Mouse (Mus musculus): ENCODE data around the gene Pcgf2. TPM values are rescaled to one million over a fixed set of nuclear protein-coding genes. Genes with fewer than 3 reads are reported as not detected.
"Not testable (repeated sequence)": the region's sequence is repeated elsewhere in the genome, so short reads cannot be mapped to it uniquely, and the experiment has no call there.

Gene Pcgf2
- polyA plus RNA-seq, 1 experiment from 2014 or later, result 18.9 TPM

DNA sequence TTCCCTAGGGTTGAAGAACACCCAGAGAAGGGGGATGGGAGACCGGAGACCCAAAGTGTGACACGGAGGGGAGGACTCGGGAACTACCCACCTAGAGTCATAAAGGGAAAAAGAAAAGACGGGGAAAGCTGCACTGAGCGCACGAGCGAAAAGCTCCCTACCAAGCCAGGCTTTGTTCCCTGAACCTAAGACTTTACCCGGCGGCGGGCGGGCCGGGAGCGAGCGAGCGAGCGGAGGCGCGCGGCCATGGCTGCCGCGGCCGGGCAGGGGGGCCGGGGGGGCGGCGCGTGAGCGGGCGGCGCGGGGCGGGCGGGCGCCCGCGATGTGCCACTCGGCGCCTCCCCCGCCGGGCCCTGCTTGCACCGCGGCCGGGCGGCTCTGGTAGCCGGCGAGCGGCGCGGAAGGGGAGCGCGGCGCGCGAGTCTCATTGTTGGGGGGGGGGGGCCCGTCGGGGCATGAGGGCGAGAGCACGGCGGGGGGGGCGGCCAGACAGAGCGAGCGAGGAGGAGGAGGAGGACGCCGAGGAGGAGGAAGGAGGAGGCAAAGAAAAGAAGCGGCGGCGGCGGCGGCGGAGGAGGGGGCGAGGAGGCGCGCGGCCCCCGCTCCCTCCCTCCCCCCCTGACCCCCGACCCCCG lies 37.3 kb downstream of the Pcgf2 start, which contains the start of gene Mllt6:
Gene Mllt6 (plus strand): TSS at position 522 of the 635 bp plus-strand sequence.
- peaks cover 18% of the 10 kb centered on the region for H3K27me3 ChIP-seq
- peak within 1 kb of the TSS; percentile 83 for H3K27ac ChIP-seq (replicated peaks)
- H3K4me1 ChIP-seq (replicated peaks), result peaks cover 51% of the 10 kb centered on the region
- H3K36me3 ChIP-seq, result 0 out of 2 replicates have a peak, but pooled peaks cover 9% of the 10 kb centered on the region
- WGBS, result 0% methylated on average over 23 of the region's 76 CpGs
- peak within 1 kb of the TSS; percentile 72 for H3K9ac ChIP-seq
- peak within 1 kb of the TSS; percentile 90 for H3K4me3 ChIP-seq
- peak within 1 kb of the TSS; percentile 81 for H3K4me2 ChIP-seq
- ATAC-seq (ENCODE audit: low FRiP score, low read depth), result peak; percentile 72
- no peaks in the 10 kb centered on the region for H3K9me3 ChIP-seq

DNA sequence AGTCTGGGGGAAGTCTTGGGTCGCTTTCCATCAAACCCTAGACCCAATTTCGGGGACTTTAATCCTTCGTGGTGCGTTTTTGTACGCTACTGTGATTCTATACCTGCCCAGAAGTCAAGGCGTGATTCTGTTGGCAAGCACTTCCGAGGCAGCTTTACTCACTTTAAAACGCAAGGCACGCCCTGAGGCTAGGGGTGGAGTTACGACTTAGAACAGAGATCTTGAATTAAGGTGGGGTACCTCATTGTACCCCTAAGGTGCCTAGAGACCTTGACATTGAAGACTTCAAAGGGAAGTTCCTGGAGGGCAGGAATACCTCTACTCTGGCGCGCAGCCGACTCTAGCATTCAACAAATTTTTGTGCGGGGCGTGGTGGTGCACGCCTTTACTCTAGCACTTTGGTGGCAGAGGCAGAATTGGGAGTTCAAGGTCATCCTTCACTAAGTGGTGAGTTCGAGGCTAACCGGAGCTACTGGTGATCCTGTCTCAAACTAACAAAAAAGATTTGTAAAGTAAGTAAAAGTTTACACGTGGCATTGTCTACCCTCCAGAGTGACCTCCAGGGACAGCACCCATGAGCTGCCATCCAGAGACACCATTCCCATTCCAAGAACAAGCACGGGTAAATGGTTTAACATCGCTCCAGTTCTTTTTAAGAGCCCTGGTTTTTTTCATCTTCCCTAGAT lies 37.9 kb downstream of the Pcgf2 start:
- H3K27me3 ChIP-seq, result peaks cover 18% of the 10 kb centered on the region
- peak overlapping the region; percentile 72; the same call in 1 of the 2 replicates for H3K9ac ChIP-seq
- no peak for ATAC-seq (ENCODE audit: low FRiP score, low read depth)
- H3K4me2 ChIP-seq, result peak overlapping the region; percentile 81
- H3K9me3 ChIP-seq, result no peaks in the 10 kb centered on the region
- peaks cover 51% of the 10 kb centered on the region for H3K4me1 ChIP-seq (replicated peaks)
- H3K27ac ChIP-seq (replicated peaks), result no peak overlapping the region
- under 1% methylated on average over 21 of the region's 21 CpGs for WGBS
- 0 out of 2 replicates have a peak, but pooled peaks cover 9% of the 10 kb centered on the region for H3K36me3 ChIP-seq
- peak overlapping the region; percentile 90 for H3K4me3 ChIP-seq

DNA sequence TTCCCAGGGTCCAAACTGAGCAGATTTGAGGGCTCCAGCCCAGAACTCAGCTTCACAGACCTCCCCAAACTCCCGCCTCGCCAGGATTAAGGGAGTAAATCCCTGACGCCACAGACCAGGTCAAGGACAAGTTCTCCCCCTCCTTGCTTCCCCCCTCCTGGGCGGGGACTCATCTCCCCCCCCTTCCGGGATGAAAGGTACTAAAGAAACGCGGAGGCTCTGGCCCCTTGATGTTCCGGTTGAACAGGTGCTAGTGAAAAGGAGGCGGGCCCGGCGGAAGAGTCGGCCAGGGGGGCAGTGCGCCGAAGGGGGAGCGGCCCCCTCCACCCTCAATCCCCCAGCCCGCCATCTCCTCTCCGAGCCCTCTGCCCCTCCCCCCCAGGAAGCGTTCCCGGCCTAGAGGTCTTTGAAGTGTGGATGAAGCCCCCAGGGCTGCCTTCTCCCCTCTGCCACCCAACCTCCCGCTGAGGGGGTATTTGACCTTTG lies 38.6 kb downstream of the Pcgf2 start:
- WGBS, result under 1% methylated on average over 20 of the region's 20 CpGs
- H3K4me1 ChIP-seq (replicated peaks), result peaks cover 51% of the 10 kb centered on the region
- ATAC-seq (ENCODE audit: low FRiP score, low read depth), result no peak

DNA sequence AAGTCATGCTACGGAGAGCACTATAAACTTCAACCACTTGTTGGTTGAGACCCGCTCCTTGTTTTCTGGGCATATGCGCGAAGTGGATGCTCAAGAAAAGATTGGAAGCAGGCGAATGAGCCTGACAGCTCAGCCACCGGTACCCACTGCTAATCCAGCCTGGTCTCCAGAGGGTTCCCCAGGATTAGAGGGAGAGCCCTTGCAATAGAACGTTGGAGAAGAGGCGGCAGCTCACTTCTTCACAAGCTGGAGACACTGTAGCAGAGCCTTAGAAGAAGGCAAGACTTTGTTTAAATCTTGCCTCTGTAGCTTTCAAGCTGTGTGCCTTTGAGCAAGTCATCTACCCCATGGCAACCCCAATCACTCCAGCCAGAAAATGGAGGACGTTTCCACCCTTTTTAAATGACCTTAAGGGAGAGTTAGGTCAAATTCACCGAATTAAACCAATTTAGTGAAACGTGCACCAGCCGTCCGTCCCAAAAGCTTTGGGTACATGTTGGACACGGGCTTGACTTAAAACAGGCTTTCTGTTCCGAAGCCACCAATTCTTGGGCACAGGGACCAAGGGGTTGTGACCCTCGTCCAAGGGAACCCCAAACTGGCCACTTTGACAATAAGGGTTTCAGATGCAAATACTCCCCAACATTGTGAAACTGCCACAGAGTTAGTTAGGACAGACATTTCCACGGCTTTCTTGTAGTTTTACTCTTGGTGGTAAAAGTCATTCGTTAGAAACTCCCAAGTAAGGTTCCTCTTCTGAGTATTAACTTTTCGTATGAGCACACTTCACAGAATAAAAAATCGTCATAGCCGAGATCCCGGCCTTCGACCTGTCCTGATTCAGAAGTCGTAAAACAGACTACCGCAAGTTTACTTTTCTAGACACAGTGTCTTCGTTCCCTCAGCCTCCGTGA lies 39.3 kb downstream of the Pcgf2 start:
- Histone ChIP-seq H3K27me3 (peaks cover 18% of the 10 kb centered on the region), H3K4me1 (replicated peaks) (peaks cover 51% of the 10 kb centered on the region), H3K36me3 (0 out of 2 replicates have a peak, but pooled peaks cover under 1% of the 10 kb centered on the region), H3K9me3 (no peaks in the 10 kb centered on the region), H3K4me2 (peak overlapping the region; percentile 81), H3K4me3 (peak overlapping the region; percentile 90), H3K9ac (peak overlapping the region; percentile 75), H3K27ac (replicated peaks) (no peak overlapping the region)
- 2% methylated on average over 27 of the region's 27 CpGs for WGBS
- no peak for ATAC-seq (ENCODE audit: low FRiP score, low read depth)

More for the DNA sequence above, 38.6 kb downstream of the Pcgf2 start:
- H3K9ac ChIP-seq, result no peak overlapping the region
- H3K4me2 ChIP-seq, result peak overlapping the region; percentile 81
- H3K27ac ChIP-seq (replicated peaks), result no peak overlapping the region
- H3K27me3 ChIP-seq, result peaks cover 18% of the 10 kb centered on the region
- 0 out of 2 replicates have a peak, but pooled peaks cover 6% of the 10 kb centered on the region for H3K36me3 ChIP-seq
- H3K9me3 ChIP-seq, result no peaks in the 10 kb centered on the region
- H3K4me3 ChIP-seq, result peak overlapping the region; percentile 90

DNA sequence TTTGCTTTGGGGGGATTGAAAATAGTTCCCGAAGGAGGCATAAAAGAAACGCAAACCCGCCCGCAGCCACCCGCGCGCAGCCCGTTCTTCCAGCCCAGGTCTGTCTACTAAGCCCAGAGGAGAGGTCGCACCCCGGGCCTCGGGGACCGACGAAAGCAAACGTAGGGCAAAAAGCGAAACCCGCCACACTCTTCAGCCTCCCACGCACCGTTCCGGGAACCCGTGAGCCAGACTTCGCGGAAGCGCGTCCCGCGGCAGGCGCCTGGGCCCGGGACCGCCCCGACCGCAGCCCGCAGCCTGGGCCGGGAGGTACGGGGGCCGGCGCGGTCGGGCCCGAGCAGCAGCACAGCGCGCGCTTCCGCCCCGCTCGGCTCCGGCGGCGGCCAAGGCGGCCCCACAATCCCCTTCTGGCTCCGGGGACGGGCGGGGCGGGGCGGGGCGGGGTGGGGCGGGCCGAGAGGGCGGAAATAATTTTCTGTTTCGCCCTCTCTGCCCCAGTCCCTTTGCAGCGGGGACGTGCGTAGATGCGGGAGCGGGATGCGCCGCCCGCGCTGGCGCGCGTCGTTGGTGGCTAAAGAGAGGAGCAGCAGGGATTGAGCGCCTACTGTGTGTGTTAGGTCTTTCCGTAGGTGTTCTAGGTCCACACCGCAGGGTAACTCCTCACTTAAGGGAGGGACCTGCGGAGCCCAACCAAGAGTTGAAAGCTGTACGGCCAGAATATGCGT lies 40.1 kb downstream of the Pcgf2 start:
- peak overlapping the region; percentile 68 for H3K27ac ChIP-seq (replicated peaks)
- under 1% methylated on average over 73 of the region's 78 CpGs for WGBS
- no peaks in the 10 kb centered on the region for H3K36me3 ChIP-seq
- H3K4me1 ChIP-seq (replicated peaks), result peaks cover 45% of the 10 kb centered on the region
- H3K9ac ChIP-seq, result peak overlapping the region; percentile 75
- H3K27me3 ChIP-seq, result peaks cover 18% of the 10 kb centered on the region
- peak; percentile 88 for ATAC-seq (ENCODE audit: low FRiP score, low read depth)
- H3K9me3 ChIP-seq, result no peaks in the 10 kb centered on the region
- peak overlapping the region; percentile 81 for H3K4me2 ChIP-seq
- H3K4me3 ChIP-seq, result peak overlapping the region; percentile 90

DNA sequence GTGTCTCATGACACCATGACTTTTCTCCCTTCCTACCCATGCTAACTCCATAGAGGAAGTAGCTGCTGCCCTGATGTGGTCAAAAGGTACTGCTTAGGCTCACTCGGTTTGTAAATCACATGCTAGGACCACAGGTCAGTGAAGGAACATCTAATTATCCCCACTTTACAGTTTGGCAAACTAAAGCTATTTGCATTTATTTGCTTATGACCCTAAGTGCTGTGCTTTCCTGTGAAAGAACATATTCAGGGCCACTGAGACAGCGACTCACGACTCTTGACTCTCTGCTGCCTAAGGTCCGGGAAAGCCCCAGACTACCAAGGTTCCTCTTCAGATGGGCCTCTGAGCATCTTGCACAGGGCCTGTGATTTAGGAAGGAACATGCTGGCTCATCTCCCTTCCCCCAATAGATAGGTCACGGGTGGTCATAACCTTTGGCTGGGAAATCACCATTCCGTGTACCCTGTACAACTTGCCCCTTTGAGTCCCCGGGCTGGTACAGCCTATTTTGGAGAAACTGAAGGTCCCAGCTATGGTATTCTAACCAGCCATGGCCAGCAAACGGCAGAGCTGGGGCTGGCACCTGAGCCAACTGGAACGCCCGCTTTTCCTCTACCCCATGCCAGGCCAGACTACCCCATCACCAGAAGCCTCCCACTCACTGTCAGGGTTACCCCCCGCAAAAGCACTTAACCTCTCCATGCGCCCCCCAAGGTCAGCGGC lies 40.9 kb downstream of the Pcgf2 start:
- H3K4me3 ChIP-seq, result peak overlapping the region; percentile 90
- peak overlapping the region; percentile 75 for H3K9ac ChIP-seq
- peak overlapping the region; percentile 68 for H3K27ac ChIP-seq (replicated peaks)
- H3K36me3 ChIP-seq, result no peaks in the 10 kb centered on the region
- WGBS, result 9% methylated on average over 13 of the region's 13 CpGs
- peaks cover 18% of the 10 kb centered on the region for H3K27me3 ChIP-seq
- peaks cover 38% of the 10 kb centered on the region for H3K4me1 ChIP-seq (replicated peaks)
- ATAC-seq (ENCODE audit: low FRiP score, low read depth), result no peak
- no peaks in the 10 kb centered on the region for H3K9me3 ChIP-seq
- H3K4me2 ChIP-seq, result peak overlapping the region; percentile 81

DNA sequence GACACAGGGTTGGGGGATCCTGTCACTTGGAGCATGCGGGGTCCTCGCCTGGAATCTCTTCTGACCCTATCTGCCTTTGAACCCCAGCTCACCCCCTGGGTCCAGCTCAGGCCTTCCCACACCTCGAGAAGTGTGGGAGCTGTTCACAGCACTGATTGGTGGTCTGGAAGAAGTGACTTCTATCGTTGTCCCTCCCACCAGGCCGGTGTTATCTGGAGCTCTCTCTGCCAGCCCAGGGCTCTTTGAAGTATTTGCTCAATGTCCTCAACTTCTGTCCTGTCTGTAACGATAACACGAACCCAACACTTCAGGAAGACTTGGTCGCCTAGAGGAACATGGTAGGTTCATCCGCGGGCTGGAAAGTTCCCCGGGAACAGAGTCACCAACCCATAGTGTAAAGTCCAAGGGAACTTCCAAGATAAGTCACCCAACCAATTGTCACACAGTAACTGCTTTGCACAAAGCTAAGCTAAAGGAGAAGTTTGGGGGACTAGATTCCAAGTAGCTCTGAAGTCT lies 41.5 kb downstream of the Pcgf2 start:
- WGBS, result 77% methylated on average over 11 of the region's 11 CpGs
- H3K9ac ChIP-seq, result no peak overlapping the region
- no peaks in the 10 kb centered on the region for H3K36me3 ChIP-seq
- ATAC-seq (ENCODE audit: low FRiP score, low read depth), result no peak
- no peaks in the 10 kb centered on the region for H3K9me3 ChIP-seq
- no peak overlapping the region for H3K4me3 ChIP-seq
- peak overlapping the region; percentile 81 for H3K4me2 ChIP-seq
- no peak overlapping the region for H3K27ac ChIP-seq (replicated peaks)
- peaks cover 18% of the 10 kb centered on the region for H3K27me3 ChIP-seq
- peaks cover 35% of the 10 kb centered on the region for H3K4me1 ChIP-seq (replicated peaks)

DNA sequence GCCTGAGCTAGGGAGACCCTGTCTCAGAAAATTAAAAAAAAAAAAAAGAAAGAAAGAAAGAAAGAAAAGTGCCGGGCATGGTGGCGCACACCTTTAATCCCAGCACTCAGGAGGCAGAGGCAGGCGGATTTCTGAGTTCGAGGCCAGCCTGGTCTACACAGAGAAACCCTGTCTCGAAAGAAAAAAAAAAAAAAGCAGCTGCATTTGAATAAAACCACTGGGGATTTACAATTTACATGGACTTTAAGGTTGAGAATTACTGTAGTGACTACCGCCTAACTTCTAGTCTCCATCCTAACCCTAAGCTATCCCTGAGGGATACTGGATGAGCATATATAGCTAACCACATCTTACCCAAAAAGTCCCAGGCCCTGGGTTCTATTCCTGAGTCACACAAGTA lies 42.3 kb downstream of the Pcgf2 start:
- not testable (repeated sequence) for H3K4me2 ChIP-seq; H3K9ac ChIP-seq; H3K27ac ChIP-seq (replicated peaks); H3K36me3 ChIP-seq; H3K4me3 ChIP-seq; ATAC-seq (ENCODE audit: low FRiP score, low read depth); H3K9me3 ChIP-seq
- peaks cover 35% of the 10 kb centered on the region for H3K4me1 ChIP-seq (replicated peaks)
- peaks cover 18% of the 10 kb centered on the region for H3K27me3 ChIP-seq
- 90% methylated on average over 6 of the region's 6 CpGs for WGBS

DNA sequence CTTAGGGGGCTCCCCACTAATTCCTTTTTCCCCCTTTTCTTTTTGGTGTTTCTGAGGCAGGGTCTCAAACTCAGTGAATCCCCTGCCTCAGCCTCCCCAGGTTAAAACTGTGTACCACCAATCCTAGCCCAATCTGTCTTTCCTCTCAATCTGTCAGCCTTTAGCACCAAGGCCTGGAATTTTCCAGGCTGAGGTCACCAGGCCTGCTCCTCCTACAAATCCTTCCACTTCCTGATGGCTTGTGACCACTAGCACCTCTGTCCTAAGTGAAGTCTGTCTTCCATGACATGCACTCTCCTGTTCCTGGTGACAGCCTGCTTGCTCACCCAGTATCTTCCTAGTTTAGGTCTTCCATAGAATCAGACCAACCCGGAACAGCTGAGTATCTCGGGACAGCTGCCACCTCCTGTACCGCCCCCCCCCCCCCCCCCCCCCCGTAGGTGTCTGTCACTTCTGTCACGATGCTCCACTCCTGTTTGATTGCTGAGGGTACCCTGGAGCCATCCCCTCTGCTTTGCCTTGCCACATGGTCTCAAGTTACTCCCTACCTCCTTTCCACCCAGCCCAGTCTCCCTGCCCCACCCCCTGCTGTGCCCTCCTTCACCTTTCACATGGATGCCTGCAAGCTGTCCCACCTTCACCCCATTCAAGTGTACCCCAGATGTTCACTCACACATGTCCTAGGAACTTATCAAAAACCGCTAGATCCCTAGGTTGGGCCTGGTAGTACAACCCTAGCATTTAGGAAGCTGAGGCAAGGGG lies 42.9 kb downstream of the Pcgf2 start:
- Histone ChIP-seq H3K4me3 (no peak overlapping the region), H3K9me3 (no peaks in the 10 kb centered on the region), H3K27ac (replicated peaks) (no peak overlapping the region), H3K4me2 (no peak overlapping the region), H3K4me1 (replicated peaks) (peaks cover 30% of the 10 kb centered on the region), H3K27me3 (peaks cover 16% of the 10 kb centered on the region), H3K36me3 (no peaks in the 10 kb centered on the region), H3K9ac (no peak overlapping the region)
- WGBS, result 62% methylated on average over 3 of the region's 6 CpGs
- no peak for ATAC-seq (ENCODE audit: low FRiP score, low read depth)
